Mouse (Mus musculus) liver, embryonic 14.5 days (tissue): ENCODE results near the gene Ahcyl2. TPM values are rescaled to one million over a fixed set of nuclear protein-coding genes. Genes with fewer than 3 reads are reported as not detected.

Experiments
- ATAC-seq: fragments of 200-750 bp; cut with Nextera tagmentation; 2 replicates; pipeline ENCODE4 v1.8.0; 2017; ENCODE audit warnings: moderate number of reproducible peaks, mild to moderate bottlenecking, moderate library complexity; ENCODE audit not compliant: insufficient read depth
- DNase-seq, 3 experiments: peaks; one replicate each; pipeline ENCODE4 v3.0.0-alpha.2; 2012 to 2013; ENCODE audit warnings: low read depth in 3 of 3, low spot score in 3 of 3
- H3K27ac ChIP-seq: fragments of 300-500 bp; sonication (generic); 2 replicates; pipeline ENCODE4 v1.5.1; 2014; ENCODE audit warnings: moderate library complexity, mild to moderate bottlenecking, control low read depth, inconsistent platforms
- H3K27me3 ChIP-seq: fragments of 300-500 bp; sonication (generic); 2 replicates; pipeline ENCODE4 v1.6.1; 2014; ENCODE audit warnings: mild to moderate bottlenecking, low read length, moderate library complexity; ENCODE audit not compliant: control insufficient read depth, insufficient read depth
- H3K36me3 ChIP-seq: fragments of 300-500 bp; sonication (generic); replicated peaks from 2 replicates; pipeline ENCODE4 v1.6.1; 2014; ENCODE audit warnings: low read depth; ENCODE audit not compliant: control insufficient read depth, insufficient read depth
- H3K4me1 ChIP-seq, 2 experiments: fragments of 200-500 bp in 1 of 2; fragments of 300-500 bp in 1 of 2; sonication (generic) in 1 of 2; replicated peaks; 2 replicates each; pipeline ENCODE4 v1.6.1; 2012 to 2014; ENCODE audit warnings: antibody characterized with exemption in 1 of 2, inconsistent platforms in 1 of 2, low read length in 1 of 2; ENCODE audit not compliant: control insufficient read depth in 2 of 2, insufficient read depth in 2 of 2
- H3K4me2 ChIP-seq: fragments of 300-500 bp; sonication (generic); 2 replicates; pipeline ENCODE4 v1.6.1; 2014; ENCODE audit warnings: low read depth, mild to moderate bottlenecking, control low read depth, moderate library complexity
- H3K4me3 ChIP-seq, 2 experiments: fragments of 200-500 bp in 1 of 2; fragments of 300-500 bp in 1 of 2; sonication (generic) in 1 of 2; 2 replicates each; pipeline ENCODE4 v1.5.1; 2012 to 2014; ENCODE audit warnings: low read depth in 2 of 2, low read length in 2 of 2, mild to moderate bottlenecking in 2 of 2, control low read depth in 1 of 2, inconsistent platforms in 1 of 2, moderate library complexity in 1 of 2; ENCODE audit not compliant: insufficient read depth in 1 of 2
- H3K9ac ChIP-seq: fragments of 300-500 bp; sonication (generic); replicated peaks from 2 replicates; pipeline ENCODE4 v1.6.1; 2014; ENCODE audit warnings: mild to moderate bottlenecking, control low read depth, moderate library complexity
- H3K9me3 ChIP-seq: fragments of 300-500 bp; sonication (generic); 2 replicates; pipeline ENCODE4 v1.6.1; 2016; ENCODE audit warnings: low read length, mixed read lengths; ENCODE audit not compliant: control insufficient read depth
- CTCF ChIP-seq: IDR thresholded peaks from 2 replicates; pipeline ENCODE4 v1.5.1; 2016; ENCODE audit warnings: antibody characterized with exemption, low read depth, control low read depth
- EP300 ChIP-seq: IDR thresholded peaks from 2 replicates; pipeline ENCODE4 v1.6.1; 2016; ENCODE audit warnings: antibody characterized with exemption, low read depth
- WGBS: fragments of 180-500 bp; shearing (Covaris S2); extraction: QIAGEN DNeasy Blood & Tissue Kit; methylation state at CpG from one replicate; pipeline ENCODE4 v1.1.7; 2014; ENCODE audit not compliant: insufficient replicate concordance; 5-methylcytosine and 5-hydroxymethylcytosine counted together
- polyA plus RNA-seq, 2 experiments: library from polyadenylated mRNA; depleted of rRNA in 1 of 2; stranded (reverse) in 1 of 2; unstranded in 1 of 2; fragments of >200 nt; fragmentation: Nextera tagmentation in 1 of 2; extraction: Ambion mirVana in 1 of 2; gene quantifications; 2 replicates each; pipeline versions ENCODE4 v1.2.1 to v1.2.3; 2012 to 2014

The Ahcyl2 gene
- polyA plus RNA-seq, 2 experiments, result 3.2 to 4.2 TPM

DNA sequence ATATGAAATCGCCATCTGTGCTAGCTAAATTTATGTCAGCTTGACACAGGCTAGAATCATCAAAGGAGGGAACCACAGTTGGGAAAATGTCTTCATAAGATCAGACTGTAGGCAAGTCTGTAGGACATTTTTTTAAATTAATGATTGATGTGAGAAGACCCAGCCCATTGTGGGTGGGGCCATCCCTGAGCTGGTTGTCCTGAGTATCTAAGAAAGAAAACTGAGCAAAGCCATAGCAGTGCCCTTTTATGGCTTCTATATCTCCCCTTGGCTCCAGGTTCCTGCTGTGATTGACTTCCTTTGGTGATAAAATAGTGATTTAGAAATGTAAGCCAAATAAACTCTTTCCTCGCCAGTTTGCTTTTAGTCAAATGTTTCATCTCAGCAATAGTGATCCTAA, 97.1 kb downstream of the Ahcyl2 start:
- 79% methylated on average over 2 of the region's 2 CpGs for WGBS
- no peak overlapping the region for H3K4me2 ChIP-seq
- no peak overlapping the region for H3K4me3 ChIP-seq
- no peak overlapping the region for H3K9ac ChIP-seq
- peaks cover 0 to 2% of the 10 kb centered on the region in 2 experiments; a peak in 2 of 4 replicates for H3K4me1 ChIP-seq
- TF ChIP-seq CTCF, result no peak
- TF ChIP-seq EP300, result no peak
- DNase-seq (no peak), ATAC-seq (no peak)
- no peaks in the 10 kb centered on the region for H3K27me3 ChIP-seq
- H3K9me3 ChIP-seq, result no peaks in the 10 kb centered on the region
- no peak overlapping the region for H3K27ac ChIP-seq
- H3K36me3 ChIP-seq, result no peaks in the 10 kb centered on the region

DNA sequence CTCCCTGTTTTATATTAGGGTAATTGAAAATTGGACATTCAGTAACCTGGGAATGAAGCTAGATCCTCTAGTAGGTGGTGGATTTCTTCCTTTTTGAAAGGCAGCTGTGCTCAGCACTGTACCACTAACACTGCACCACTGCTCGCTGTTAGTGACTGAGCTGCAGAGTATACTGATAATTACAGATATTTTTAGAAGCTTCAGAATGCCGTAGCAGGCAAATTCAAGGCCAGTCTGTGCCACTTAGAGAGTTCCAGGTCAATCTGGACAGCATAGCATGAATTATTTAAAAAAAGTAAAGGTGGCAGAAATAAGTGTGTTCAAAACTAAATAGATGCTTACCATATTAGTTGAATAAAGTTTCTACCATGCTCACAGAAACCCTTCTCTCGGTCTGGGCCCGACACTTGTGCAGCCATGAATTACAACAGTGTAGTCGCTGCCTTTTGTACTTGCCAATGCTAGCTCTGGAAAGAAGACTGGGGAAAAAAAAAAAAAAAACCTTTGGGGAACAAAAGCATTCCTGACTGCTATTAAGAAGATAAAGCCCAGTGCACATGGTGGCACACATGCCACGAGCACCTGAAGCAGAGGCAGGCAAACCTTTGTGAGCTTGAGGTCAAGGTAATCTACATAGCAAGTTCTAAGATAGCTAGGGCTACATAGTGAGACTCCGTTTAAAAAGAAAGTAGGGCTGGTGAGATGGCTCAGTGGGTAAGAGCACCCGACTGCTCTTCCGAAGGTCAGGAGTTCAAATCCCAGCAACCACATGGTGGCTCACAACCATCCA, 99.3 kb downstream of the Ahcyl2 start:
- Histone ChIP-seq H3K9me3 (no peaks in the 10 kb centered on the region), H3K36me3 (no peaks in the 10 kb centered on the region), H3K27me3 (no peaks in the 10 kb centered on the region), H3K4me3 (no peak overlapping the region), H3K4me1 (no peaks in the 10 kb centered on the region), H3K9ac (no peak overlapping the region), H3K4me2 (no peak overlapping the region), H3K27ac (no peak overlapping the region)
- DNase-seq (no peak), ATAC-seq (no peak)
- WGBS, result 78% methylated on average over 9 of the region's 9 CpGs
- TF ChIP-seq EP300, result no peak

- WGBS, result 77% methylated on average over 2 of the region's 2 CpGs
- H3K4me2 ChIP-seq, result no peak overlapping the region
- H3K27ac ChIP-seq, result no peak overlapping the region
- DNase-seq, result no peak
- H3K4me1 ChIP-seq, result no peaks in the 10 kb centered on the region
- no peak overlapping the region for H3K9ac ChIP-seq
- no peaks in the 10 kb centered on the region for H3K27me3 ChIP-seq
- no peak overlapping the region for H3K4me3 ChIP-seq
- no peaks in the 10 kb centered on the region for H3K9me3 ChIP-seq
- TF ChIP-seq EP300, result no peak
- no peak for TF ChIP-seq CTCF
- no peak for ATAC-seq
- no peaks in the 10 kb centered on the region for H3K36me3 ChIP-seq
Observed at GRCm38 (mm10) chr6:29868341-29868895, 100.6 kb downstream of the Ahcyl2 start.

- no peak for TF ChIP-seq EP300
- no peak for TF ChIP-seq CTCF
- no peak overlapping the region for H3K4me3 ChIP-seq
- ATAC-seq (peak; percentile 66; the same call in 1 of the 2 replicates), DNase-seq (no peak)
- H3K4me1 ChIP-seq, result peaks cover 0 to 4% of the 10 kb centered on the region in 2 experiments; a peak in 2 of 4 replicates
- H3K4me2 ChIP-seq, result no peak overlapping the region
- H3K36me3 ChIP-seq, result no peaks in the 10 kb centered on the region
- WGBS, result 55% methylated on average over 2 of the region's 2 CpGs
- H3K9ac ChIP-seq, result no peak overlapping the region
- H3K27ac ChIP-seq, result no peak overlapping the region
- H3K27me3 ChIP-seq, result no peaks in the 10 kb centered on the region
- no peaks in the 10 kb centered on the region for H3K9me3 ChIP-seq
Observed at GRCm38 (mm10) chr6:29873654-29874053, 105.8 kb downstream of the Ahcyl2 start.

DNA sequence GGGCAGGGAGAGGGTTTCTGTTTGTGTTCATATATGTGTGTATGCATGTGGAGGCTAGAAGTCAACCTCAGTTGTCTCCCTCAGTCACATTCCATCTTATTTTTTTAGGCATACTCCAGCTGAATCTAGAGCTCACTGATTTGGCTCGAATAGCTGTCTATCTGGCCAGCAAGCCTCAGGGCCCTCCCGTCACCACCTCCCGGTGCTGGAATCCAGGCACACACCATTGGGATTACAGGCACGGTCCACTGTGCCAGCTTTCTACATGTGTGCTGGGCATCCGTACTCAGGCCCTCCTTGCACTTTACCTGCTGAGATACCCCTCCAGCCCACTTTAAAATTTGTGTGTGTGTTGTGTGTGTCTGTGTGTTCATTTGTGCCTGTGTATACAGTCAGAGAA, 107.8 kb downstream of the Ahcyl2 start:
- no peak overlapping the region for H3K4me2 ChIP-seq
- ATAC-seq (no peak), DNase-seq (no peak)
- H3K4me3 ChIP-seq, result no peak overlapping the region
- no peak for TF ChIP-seq CTCF
- no peak for TF ChIP-seq EP300
- H3K4me1 ChIP-seq, result peaks cover 0 to 4% of the 10 kb centered on the region in 2 experiments; a peak in 2 of 4 replicates
- no peaks in the 10 kb centered on the region for H3K9me3 ChIP-seq
- no peak overlapping the region for H3K27ac ChIP-seq
- 81% methylated on average over 5 of the region's 5 CpGs for WGBS
- no peak overlapping the region for H3K9ac ChIP-seq
- H3K36me3 ChIP-seq, result no peaks in the 10 kb centered on the region
- H3K27me3 ChIP-seq, result no peaks in the 10 kb centered on the region
